Mouse (Mus musculus): ENCODE results near the gene Hcrt. TPM values are rescaled to one million over a fixed set of nuclear protein-coding genes. Genes with fewer than 3 reads are reported as not detected.

Hcrt gene
- total and polyA plus RNA-seq, 2 experiments from 2014 or later, result not detected

- ATAC-seq (ENCODE audit: insufficient read depth, low read depth) (no peak), DNase-seq (ENCODE audit: low spot score) (no peak)
- no peaks in the 10 kb centered on the region for H3K9me3 ChIP-seq (replicated peaks; ENCODE audit: control insufficient read depth, low read length)
- WGBS, result 85% methylated on average over 6 of the region's 6 CpGs
- no peaks in the 10 kb centered on the region for H3K27me3 ChIP-seq (ENCODE audit: control insufficient read depth, insufficient read depth, low read length)
- H3K4me3 ChIP-seq (ENCODE audit: low read depth, low read length), result no peak overlapping the region
- H3K4me1 ChIP-seq (ENCODE audit: control insufficient read depth, insufficient read depth), result peaks cover 24% of the 10 kb centered on the region
- peaks cover 19% of the 10 kb centered on the region for H3K36me3 ChIP-seq (replicated peaks; ENCODE audit: control insufficient read depth, insufficient read depth, low read length)
- H3K4me2 ChIP-seq (ENCODE audit: low read depth, low read length), result no peak overlapping the region
- no peak overlapping the region for H3K27ac ChIP-seq (ENCODE audit: low read depth)
- H3K9ac ChIP-seq (replicated peaks; ENCODE audit: low read depth, low read length), result no peak overlapping the region
- TF ChIP-seq CTCF (IDR thresholded peaks at IDR 0.05; ENCODE audit: low read depth) (no peak), EP300 (IDR thresholded peaks at IDR 0.05; ENCODE audit: low read depth) (no peak)
Observed at GRCm38 (mm10) chr11:100728601-100729000, 34.1 kb downstream of the Hcrt start.

GRCm38 (mm10) chr11:100727201-100727600, 35.5 kb downstream of the Hcrt start:
- ATAC-seq (ENCODE audit: insufficient read depth, low read depth), result no peak
- DNase-seq (ENCODE audit: low spot score), result no peak
- Histone ChIP-seq H3K9ac (replicated peaks; ENCODE audit: low read depth, low read length) (no peak overlapping the region), H3K9me3 (replicated peaks; ENCODE audit: control insufficient read depth, low read length) (no peaks in the 10 kb centered on the region), H3K4me3 (ENCODE audit: low read depth, low read length) (no peak overlapping the region), H3K4me2 (ENCODE audit: low read depth, low read length) (no peak overlapping the region), H3K36me3 (replicated peaks; ENCODE audit: control insufficient read depth, insufficient read depth, low read length) (peaks cover 7% of the 10 kb centered on the region; the same call in 1 of the 2 replicates), H3K27ac (ENCODE audit: low read depth) (no peak overlapping the region), H3K4me1 (ENCODE audit: control insufficient read depth, insufficient read depth) (peaks cover 33% of the 10 kb centered on the region), H3K27me3 (ENCODE audit: control insufficient read depth, insufficient read depth, low read length) (no peaks in the 10 kb centered on the region)
- TF ChIP-seq EP300 (IDR thresholded peaks at IDR 0.05; ENCODE audit: low read depth) (no peak), CTCF (IDR thresholded peaks at IDR 0.05; ENCODE audit: low read depth) (no peak)
- WGBS, result 82% methylated on average over 3 of the region's 3 CpGs

- DNase-seq (ENCODE audit: low spot score) (peak; percentile 54), ATAC-seq (ENCODE audit: insufficient read depth, low read depth) (peak; percentile 44; the same call in 1 of the 2 replicates)
- TF ChIP-seq CTCF (IDR thresholded peaks at IDR 0.05; ENCODE audit: low read depth) (no peak), EP300 (IDR thresholded peaks at IDR 0.05; ENCODE audit: low read depth) (no peak)
- H3K27ac ChIP-seq (ENCODE audit: low read depth), result peak overlapping the region; percentile 73
- no peak overlapping the region for H3K4me3 ChIP-seq (ENCODE audit: low read depth, low read length)
- peaks cover 7% of the 10 kb centered on the region; the same call in 1 of the 2 replicates for H3K36me3 ChIP-seq (replicated peaks; ENCODE audit: control insufficient read depth, insufficient read depth, low read length)
- H3K4me1 ChIP-seq (ENCODE audit: control insufficient read depth, insufficient read depth), result peaks cover 55% of the 10 kb centered on the region
- no peak overlapping the region for H3K4me2 ChIP-seq (ENCODE audit: low read depth, low read length)
- no peak overlapping the region for H3K9ac ChIP-seq (replicated peaks; ENCODE audit: low read depth, low read length)
- H3K9me3 ChIP-seq (replicated peaks; ENCODE audit: control insufficient read depth, low read length), result no peaks in the 10 kb centered on the region
- WGBS, result 33% methylated on average over 5 of the region's 5 CpGs
- no peaks in the 10 kb centered on the region for H3K27me3 ChIP-seq (ENCODE audit: control insufficient read depth, insufficient read depth, low read length)
Observed at GRCm38 (mm10) chr11:100724919-100725512, 37.7 kb downstream of the Hcrt start.

GRCm38 (mm10) chr11:100722493-100723028, 40.2 kb downstream of the Hcrt start:
- Histone ChIP-seq H3K9ac (replicated peaks; ENCODE audit: low read depth, low read length) (no peak overlapping the region), H3K4me2 (ENCODE audit: low read depth, low read length) (no peak overlapping the region), H3K9me3 (replicated peaks; ENCODE audit: control insufficient read depth, low read length) (no peaks in the 10 kb centered on the region), H3K27me3 (ENCODE audit: control insufficient read depth, insufficient read depth, low read length) (no peaks in the 10 kb centered on the region), H3K4me1 (ENCODE audit: control insufficient read depth, insufficient read depth) (peaks cover 65% of the 10 kb centered on the region), H3K27ac (ENCODE audit: low read depth) (peak overlapping the region; percentile 60), H3K36me3 (replicated peaks; ENCODE audit: control insufficient read depth, insufficient read depth, low read length) (peaks cover 19% of the 10 kb centered on the region), H3K4me3 (ENCODE audit: low read depth, low read length) (no peak overlapping the region)
- DNase-seq (ENCODE audit: low spot score), result no peak
- no peak; the same call in 1 of the 2 replicates for ATAC-seq (ENCODE audit: insufficient read depth, low read depth)
- 35% methylated on average over 2 of the region's 2 CpGs for WGBS
- TF ChIP-seq CTCF (IDR thresholded peaks at IDR 0.05; ENCODE audit: low read depth) (no peak), EP300 (IDR thresholded peaks at IDR 0.05; ENCODE audit: low read depth) (no peak)

- ATAC-seq (ENCODE audit: insufficient read depth, low read depth) (peak; percentile 54), DNase-seq (ENCODE audit: low spot score) (peak; percentile 39)
- peaks cover 59% of the 10 kb centered on the region for H3K4me1 ChIP-seq (ENCODE audit: control insufficient read depth, insufficient read depth)
Observed at GRCm38 (mm10) chr11:100721776-100722492, 40.8 kb downstream of the Hcrt start.

More at GRCm38 (mm10) chr11:100721776-100722492, 40.8 kb downstream of the Hcrt start:
- no peak overlapping the region for H3K4me3 ChIP-seq (ENCODE audit: low read depth, low read length)
- peaks cover 25% of the 10 kb centered on the region for H3K36me3 ChIP-seq (replicated peaks; ENCODE audit: control insufficient read depth, insufficient read depth, low read length)
- no peak for TF ChIP-seq EP300 (IDR thresholded peaks at IDR 0.05; ENCODE audit: low read depth)
- TF ChIP-seq CTCF (IDR thresholded peaks at IDR 0.05; ENCODE audit: low read depth), result no peak
- H3K9ac ChIP-seq (replicated peaks; ENCODE audit: low read depth, low read length), result no peak overlapping the region
- no peaks in the 10 kb centered on the region for H3K27me3 ChIP-seq (ENCODE audit: control insufficient read depth, insufficient read depth, low read length)
- 25% methylated on average over 8 of the region's 8 CpGs for WGBS
- H3K4me2 ChIP-seq (ENCODE audit: low read depth, low read length), result no peak overlapping the region
- no peaks in the 10 kb centered on the region for H3K9me3 ChIP-seq (replicated peaks; ENCODE audit: control insufficient read depth, low read length)
- H3K27ac ChIP-seq (ENCODE audit: low read depth), result peak overlapping the region; percentile 60
